Mouse (Mus musculus): ENCODE measurements around the gene Cdh4. TPM values are rescaled to one million over a fixed set of nuclear protein-coding genes. Genes with fewer than 3 reads are reported as not detected.

Gene Cdh4
- polyA plus RNA-seq, 1 experiment from 2014 or later: 0.20 TPM

DNA sequence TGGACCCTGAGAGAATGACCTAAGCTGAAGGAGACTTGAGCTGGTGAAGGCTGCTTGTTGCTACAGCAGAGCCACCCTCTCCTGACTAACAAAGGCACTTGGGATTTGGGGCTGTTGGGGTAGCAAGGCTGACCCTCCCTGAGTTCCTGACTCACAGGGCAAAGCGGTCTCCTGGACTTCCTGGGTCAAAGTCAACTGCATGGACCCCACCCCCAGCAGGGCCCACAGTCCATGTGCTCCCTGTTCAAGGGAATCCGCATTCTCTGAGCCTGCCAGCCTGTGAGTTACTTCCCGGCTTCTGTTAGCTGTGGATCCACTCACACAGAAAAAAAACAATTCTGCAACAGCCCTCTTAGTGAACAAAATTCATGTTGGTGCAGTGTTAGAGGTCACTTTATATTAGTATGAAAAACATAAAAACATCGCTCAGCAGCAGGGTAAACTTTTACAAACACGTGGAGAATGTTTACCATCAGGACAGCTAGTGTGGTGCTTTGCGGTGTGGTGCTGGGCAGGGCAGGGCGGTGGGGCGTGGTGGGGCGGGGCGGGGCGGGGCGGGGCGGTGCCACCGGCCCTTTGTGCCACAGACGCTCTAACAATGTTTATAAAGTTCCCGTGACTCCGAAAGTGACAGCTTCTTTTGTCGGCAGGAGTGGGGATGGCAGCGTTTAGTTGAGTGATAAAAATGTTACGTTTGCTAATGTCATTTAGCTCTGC lies 219.9 kb downstream of the Cdh4 start:
- ATAC-seq: 0 out of 2 replicates have a peak, but pooled peaks have one; percentile 42
- Histone ChIP-seq H3K9ac (no peak overlapping the region), H3K9me3 (replicated peaks) (no peaks in the 10 kb centered on the region), H3K27ac (no peak overlapping the region), H3K4me3 (0 out of 2 replicates have a peak overlapping the region, but pooled peaks have one; percentile 4), H3K27me3 (replicated peaks) (peaks cover 26% of the 10 kb centered on the region; the same call in 1 of the 2 replicates), H3K36me3 (no peaks in the 10 kb centered on the region), H3K4me1 (peaks cover 7% of the 10 kb centered on the region; the same call in 1 of the 2 replicates), H3K4me2 (peak overlapping the region; percentile 46)
- 6% methylated on average over 14 of the region's 20 CpGs for WGBS (ENCODE audit: insufficient replicate concordance)

DNA sequence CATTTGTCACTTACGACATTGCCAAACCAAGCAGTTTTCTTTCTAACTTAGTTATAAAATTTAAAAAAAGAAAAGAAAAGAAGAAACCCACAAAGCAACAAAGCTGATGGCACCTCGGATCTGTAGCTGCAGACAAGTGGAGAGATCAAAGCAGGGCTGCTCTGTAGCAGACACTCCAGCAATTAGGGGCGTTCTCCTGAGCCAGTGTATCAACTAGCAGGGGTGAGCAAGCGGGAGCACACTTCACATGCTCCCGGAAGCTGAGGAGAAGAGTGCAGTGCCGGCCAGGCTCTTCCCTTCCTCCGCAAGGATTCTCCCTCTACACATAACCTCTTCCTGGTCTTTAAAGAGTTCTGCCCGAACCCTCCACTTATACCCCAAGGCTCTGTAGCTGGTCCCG lies 220.5 kb downstream of the Cdh4 start:
- peaks cover 26% of the 10 kb centered on the region; the same call in 1 of the 2 replicates for H3K27me3 ChIP-seq (replicated peaks)
- H3K4me1 ChIP-seq: peaks cover 7% of the 10 kb centered on the region; the same call in 1 of the 2 replicates
- H3K27ac ChIP-seq: no peak overlapping the region
- peak overlapping the region; percentile 46 for H3K4me2 ChIP-seq
- 0 out of 2 replicates have a peak overlapping the region, but pooled peaks have one; percentile 4 for H3K4me3 ChIP-seq
- H3K36me3 ChIP-seq: no peaks in the 10 kb centered on the region
- H3K9ac ChIP-seq: no peak overlapping the region
- ATAC-seq: no peak
- 13% methylated on average over 9 of the region's 9 CpGs for WGBS (ENCODE audit: insufficient replicate concordance)
- H3K9me3 ChIP-seq (replicated peaks): no peaks in the 10 kb centered on the region

DNA sequence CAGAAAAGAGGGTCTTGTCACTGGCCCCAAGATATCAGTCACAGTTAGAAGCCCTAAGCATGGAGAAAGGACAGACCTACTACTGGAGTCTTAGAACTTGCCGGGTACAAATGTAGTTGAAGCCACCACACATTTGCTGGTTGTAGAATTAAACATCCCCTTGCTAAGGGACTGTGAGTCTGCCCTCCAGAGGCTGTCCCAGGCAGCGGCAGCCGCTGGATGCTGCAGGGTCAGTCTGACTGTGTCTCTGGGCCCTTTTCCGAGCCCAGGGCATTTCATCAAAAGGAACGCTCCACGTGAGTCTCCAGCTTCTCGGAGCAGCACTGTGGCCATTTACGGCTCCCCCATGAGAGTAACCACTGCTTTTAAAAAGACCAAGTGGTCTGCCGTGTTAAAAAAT lies 221.4 kb downstream of the Cdh4 start:
- Histone ChIP-seq H3K27ac (no peak overlapping the region), H3K9ac (no peak overlapping the region), H3K4me2 (no peak overlapping the region), H3K4me3 (no peak overlapping the region), H3K36me3 (no peaks in the 10 kb centered on the region), H3K9me3 (replicated peaks) (no peaks in the 10 kb centered on the region), H3K4me1 (peaks cover 7% of the 10 kb centered on the region; the same call in 1 of the 2 replicates), H3K27me3 (replicated peaks) (peaks cover 26% of the 10 kb centered on the region; the same call in 1 of the 2 replicates)
- no peak for ATAC-seq
- 46% methylated on average over 9 of the region's 9 CpGs for WGBS (ENCODE audit: insufficient replicate concordance)

DNA sequence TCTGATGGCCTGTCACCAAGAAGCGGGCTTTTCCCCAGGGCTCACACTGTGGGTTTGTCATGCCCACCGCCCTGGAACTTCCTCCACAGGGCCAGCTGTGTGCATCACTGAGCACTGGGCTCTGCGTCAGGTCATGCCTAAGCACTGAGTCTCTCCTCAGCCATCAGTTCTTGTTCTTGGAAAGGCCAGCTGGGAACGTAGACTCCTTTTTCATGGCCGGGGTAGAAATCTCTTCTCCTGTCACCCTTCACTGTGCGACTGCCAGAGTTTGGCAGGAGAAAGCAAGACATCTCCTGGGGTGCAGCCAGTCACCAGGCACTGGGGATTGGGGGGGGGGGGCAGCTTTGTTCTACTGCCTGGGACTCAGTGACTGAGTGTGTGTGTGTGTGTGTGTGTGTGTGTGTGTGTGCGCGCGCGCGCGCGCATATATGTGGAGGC lies 222.0 kb downstream of the Cdh4 start:
- ATAC-seq: no peak
- Histone ChIP-seq H3K27me3 (replicated peaks) (peaks cover 26% of the 10 kb centered on the region; the same call in 1 of the 2 replicates), H3K36me3 (no peaks in the 10 kb centered on the region), H3K9ac (no peak overlapping the region), H3K4me3 (no peak overlapping the region), H3K27ac (no peak overlapping the region), H3K4me1 (peaks cover 7% of the 10 kb centered on the region; the same call in 1 of the 2 replicates), H3K9me3 (replicated peaks) (no peaks in the 10 kb centered on the region), H3K4me2 (no peak overlapping the region)
- 80% methylated on average over 13 of the region's 13 CpGs for WGBS (ENCODE audit: insufficient replicate concordance)

DNA sequence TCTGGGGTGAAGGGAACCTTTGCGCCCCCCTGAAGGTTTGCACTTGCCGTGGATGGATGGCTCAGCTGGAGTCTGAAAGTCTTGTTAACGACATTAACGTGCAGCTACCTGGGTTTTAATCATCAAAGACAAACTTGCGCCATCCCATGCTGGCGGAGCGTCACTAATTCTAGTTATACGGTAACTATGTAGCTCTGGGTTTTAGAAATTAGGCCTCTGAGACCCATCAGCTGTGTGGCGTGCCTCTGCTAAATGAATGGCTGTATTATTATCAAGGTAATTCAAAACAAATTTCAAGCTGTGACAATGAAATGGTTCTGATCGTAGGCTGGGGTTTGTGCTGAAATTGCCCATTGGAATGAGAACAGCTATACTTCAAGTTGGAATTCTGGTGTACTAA lies 228.5 kb downstream of the Cdh4 start:
- Histone ChIP-seq H3K4me2 (no peak overlapping the region), H3K4me3 (no peak overlapping the region), H3K9ac (no peak overlapping the region), H3K27ac (no peak overlapping the region), H3K36me3 (no peaks in the 10 kb centered on the region), H3K27me3 (replicated peaks) (no peaks in the 10 kb centered on the region), H3K4me1 (no peaks in the 10 kb centered on the region), H3K9me3 (replicated peaks) (no peaks in the 10 kb centered on the region)
- WGBS (ENCODE audit: insufficient replicate concordance): 68% methylated on average over 10 of the region's 10 CpGs
- no peak for ATAC-seq

DNA sequence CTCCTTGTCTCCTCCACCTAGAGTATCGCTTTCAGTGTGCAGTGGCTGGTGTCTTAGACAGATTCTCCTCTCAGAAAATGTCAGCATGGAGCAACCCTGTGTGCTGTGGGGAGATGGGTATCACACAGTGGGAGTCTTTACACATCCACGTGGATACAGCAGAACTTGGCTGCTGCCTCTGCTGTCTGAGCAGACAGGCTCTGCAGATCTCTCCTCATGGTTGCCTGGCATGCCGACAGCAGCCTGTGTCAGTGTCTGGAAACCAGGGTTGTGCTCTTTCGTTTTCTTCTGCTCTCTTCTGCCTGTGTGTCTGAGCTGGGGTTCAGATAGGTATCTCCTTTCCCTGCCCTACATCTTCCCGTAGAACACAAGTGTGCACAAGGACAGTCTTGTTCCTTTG lies 237.6 kb downstream of the Cdh4 start:
- H3K4me3 ChIP-seq: no peak overlapping the region
- no peak overlapping the region for H3K4me2 ChIP-seq
- H3K27me3 ChIP-seq (replicated peaks): 0 out of 2 replicates have a peak, but pooled peaks cover 6% of the 10 kb centered on the region
- no peaks in the 10 kb centered on the region for H3K9me3 ChIP-seq (replicated peaks)
- no peak overlapping the region for H3K27ac ChIP-seq
- no peak overlapping the region for H3K9ac ChIP-seq
- H3K4me1 ChIP-seq: no peaks in the 10 kb centered on the region
- no peak for ATAC-seq
- WGBS (ENCODE audit: insufficient replicate concordance): 57% methylated on average over 5 of the region's 5 CpGs
- H3K36me3 ChIP-seq: no peaks in the 10 kb centered on the region

DNA sequence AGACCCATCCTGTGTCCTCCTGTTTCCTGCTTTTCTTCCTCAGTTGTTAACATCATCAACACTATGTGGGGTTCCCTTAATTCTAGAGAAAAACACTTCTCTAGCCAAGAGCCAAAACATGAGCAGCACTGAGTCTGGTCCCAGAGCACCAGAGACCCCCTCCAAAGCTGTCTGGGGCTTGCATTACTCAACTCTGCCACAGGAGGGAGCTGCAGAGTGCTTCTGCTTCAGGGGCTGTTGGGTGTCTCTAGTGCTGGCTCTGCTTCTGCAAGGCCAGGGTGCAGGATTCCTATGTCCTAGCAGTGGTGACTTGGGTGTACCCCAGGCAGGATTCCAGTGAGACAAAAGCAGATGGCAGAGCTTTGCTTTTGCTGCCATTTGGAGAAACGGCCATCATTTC lies 239.2 kb downstream of the Cdh4 start:
- no peak overlapping the region for H3K4me2 ChIP-seq
- 72% methylated on average over 1 of the region's 1 CpGs for WGBS (ENCODE audit: insufficient replicate concordance)
- no peak overlapping the region for H3K9ac ChIP-seq
- no peak for ATAC-seq
- no peak overlapping the region for H3K4me3 ChIP-seq
- H3K4me1 ChIP-seq: no peaks in the 10 kb centered on the region
- no peaks in the 10 kb centered on the region for H3K36me3 ChIP-seq
- H3K27me3 ChIP-seq (replicated peaks): 0 out of 2 replicates have a peak, but pooled peaks cover 6% of the 10 kb centered on the region
- no peaks in the 10 kb centered on the region for H3K9me3 ChIP-seq (replicated peaks)
- H3K27ac ChIP-seq: no peak overlapping the region

DNA sequence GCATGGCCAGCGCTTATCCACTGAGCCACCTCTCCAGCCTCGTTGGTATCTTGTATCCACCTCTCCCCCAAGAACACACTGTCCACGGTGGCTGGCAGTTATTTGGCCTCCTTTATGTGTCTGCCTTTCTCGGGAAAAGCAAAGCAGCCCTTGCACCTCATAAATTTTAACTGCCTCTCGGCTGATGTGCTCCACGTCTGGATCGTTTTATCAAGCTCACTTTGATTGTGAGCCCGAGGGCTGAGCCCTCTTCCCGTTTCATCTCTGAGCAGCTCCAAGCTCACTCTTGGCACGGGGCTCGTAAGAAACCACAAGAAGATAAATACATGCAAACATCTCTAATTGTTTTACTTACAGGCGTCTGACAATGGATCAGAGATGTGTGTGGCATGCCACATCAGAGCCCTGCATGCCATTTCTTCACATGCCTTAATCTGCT lies 245.0 kb downstream of the Cdh4 start:
- H3K4me2 ChIP-seq: no peak overlapping the region
- 50% methylated on average over 12 of the region's 12 CpGs for WGBS (ENCODE audit: insufficient replicate concordance)
- no peaks in the 10 kb centered on the region for H3K9me3 ChIP-seq (replicated peaks)
- no peaks in the 10 kb centered on the region for H3K36me3 ChIP-seq
- H3K27me3 ChIP-seq (replicated peaks): no peaks in the 10 kb centered on the region
- H3K4me1 ChIP-seq: no peaks in the 10 kb centered on the region
- H3K27ac ChIP-seq: no peak overlapping the region
- ATAC-seq: no peak
- H3K9ac ChIP-seq: no peak overlapping the region
- no peak overlapping the region for H3K4me3 ChIP-seq

DNA sequence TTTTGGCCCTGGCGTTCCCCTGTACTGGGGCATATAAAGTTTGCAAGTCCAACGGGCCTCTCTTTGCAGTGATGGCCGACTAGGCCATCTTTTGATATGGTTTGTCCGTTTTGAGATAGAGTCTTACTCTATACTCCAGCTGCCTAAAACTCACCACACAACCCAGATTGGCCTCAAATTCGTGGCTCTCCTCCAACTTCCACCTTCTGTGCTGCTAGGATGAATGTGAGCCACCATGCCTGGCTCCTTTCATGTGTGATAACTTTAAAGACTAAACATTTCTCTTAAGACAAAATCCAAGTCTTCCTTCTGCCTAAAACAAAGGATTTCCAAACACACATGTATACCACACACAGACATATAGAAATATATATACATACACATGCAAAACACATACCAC lies 246.7 kb downstream of the Cdh4 start:
- H3K4me3 ChIP-seq: no peak overlapping the region
- no peak for ATAC-seq
- H3K27me3 ChIP-seq (replicated peaks): no peaks in the 10 kb centered on the region
- H3K4me1 ChIP-seq: no peaks in the 10 kb centered on the region
- no peaks in the 10 kb centered on the region for H3K36me3 ChIP-seq
- no peak overlapping the region for H3K27ac ChIP-seq
- WGBS (ENCODE audit: insufficient replicate concordance): 58% methylated on average over 5 of the region's 5 CpGs
- H3K9me3 ChIP-seq (replicated peaks): no peaks in the 10 kb centered on the region
- no peak overlapping the region for H3K9ac ChIP-seq
- no peak overlapping the region for H3K4me2 ChIP-seq

DNA sequence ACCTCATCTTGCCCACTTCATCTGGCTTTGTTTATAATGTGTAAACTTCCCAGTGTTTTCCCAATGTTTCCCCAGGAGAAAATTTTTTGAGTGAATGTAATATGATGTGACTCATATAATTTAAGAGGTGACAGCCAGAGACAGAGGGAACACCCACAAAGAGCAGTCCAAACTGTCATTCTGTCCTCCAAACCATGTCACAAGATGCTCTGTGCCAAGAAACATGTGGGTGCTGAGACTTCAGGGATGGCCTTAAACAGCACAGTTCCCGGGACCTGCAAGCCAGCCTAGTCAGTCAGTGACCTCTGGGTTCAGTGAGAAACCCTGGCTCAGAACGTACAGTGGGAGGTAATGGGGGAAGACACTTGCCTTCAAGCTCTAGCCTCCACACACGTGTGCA lies 247.5 kb downstream of the Cdh4 start:
- no peak for ATAC-seq
- 56% methylated on average over 3 of the region's 3 CpGs for WGBS (ENCODE audit: insufficient replicate concordance)
- no peak overlapping the region for H3K4me2 ChIP-seq
- no peak overlapping the region for H3K4me3 ChIP-seq
- H3K27ac ChIP-seq: no peak overlapping the region
- no peaks in the 10 kb centered on the region for H3K4me1 ChIP-seq
- H3K9ac ChIP-seq: no peak overlapping the region
- no peaks in the 10 kb centered on the region for H3K27me3 ChIP-seq (replicated peaks)
- H3K36me3 ChIP-seq: no peaks in the 10 kb centered on the region
- H3K9me3 ChIP-seq (replicated peaks): no peaks in the 10 kb centered on the region

DNA sequence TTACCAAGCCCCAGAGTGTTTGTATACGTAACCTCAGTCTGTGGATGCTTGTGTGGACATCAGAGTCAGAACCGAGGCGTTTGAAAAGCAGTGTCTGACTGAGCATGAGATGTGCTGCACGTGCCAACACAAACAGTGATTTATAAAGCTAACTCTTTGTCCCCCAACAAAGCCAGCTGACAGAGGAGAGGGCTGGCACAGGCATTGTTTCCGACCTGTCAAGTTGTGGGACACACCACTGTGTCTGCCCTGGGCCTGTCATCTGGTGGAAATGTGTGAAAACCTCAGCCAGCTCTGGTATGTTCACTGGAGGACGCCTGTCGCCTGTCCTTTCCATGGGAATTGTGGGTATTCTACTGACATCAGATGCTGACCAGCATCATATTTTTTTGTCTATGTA lies 248.3 kb downstream of the Cdh4 start:
- H3K9me3 ChIP-seq (replicated peaks): no peaks in the 10 kb centered on the region
- no peak overlapping the region for H3K4me2 ChIP-seq
- no peak overlapping the region for H3K9ac ChIP-seq
- H3K36me3 ChIP-seq: no peaks in the 10 kb centered on the region
- no peak overlapping the region for H3K4me3 ChIP-seq
- 60% methylated on average over 7 of the region's 7 CpGs for WGBS (ENCODE audit: insufficient replicate concordance)
- H3K4me1 ChIP-seq: no peaks in the 10 kb centered on the region
- no peaks in the 10 kb centered on the region for H3K27me3 ChIP-seq (replicated peaks)
- no peak for ATAC-seq
- no peak overlapping the region for H3K27ac ChIP-seq

DNA sequence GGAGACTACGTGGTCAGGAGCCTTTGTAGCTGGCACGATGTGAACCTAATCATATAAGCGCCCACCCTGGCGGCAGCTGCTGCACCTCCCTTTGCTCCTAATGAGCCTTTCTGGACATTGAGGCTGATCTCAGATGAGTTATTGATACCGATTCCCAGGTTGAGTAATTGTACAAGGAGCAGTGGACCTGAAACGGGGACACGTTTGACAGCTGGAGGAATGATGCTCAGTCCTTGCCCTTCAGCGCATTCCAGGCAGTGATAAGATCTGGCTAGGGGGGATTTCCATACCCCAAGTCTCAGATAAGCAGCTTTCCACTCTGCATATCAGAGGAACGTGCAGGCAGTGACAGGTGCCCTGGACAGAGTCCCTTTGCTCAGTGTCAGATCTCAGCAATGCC lies 252.7 kb downstream of the Cdh4 start:
- Histone ChIP-seq H3K9ac (no peak overlapping the region), H3K27me3 (replicated peaks) (no peaks in the 10 kb centered on the region), H3K4me2 (no peak overlapping the region), H3K9me3 (replicated peaks) (no peaks in the 10 kb centered on the region), H3K4me1 (no peaks in the 10 kb centered on the region), H3K36me3 (no peaks in the 10 kb centered on the region), H3K4me3 (no peak overlapping the region), H3K27ac (no peak overlapping the region)
- no peak for ATAC-seq
- WGBS (ENCODE audit: insufficient replicate concordance): 57% methylated on average over 9 of the region's 9 CpGs
